ENCODE assay signal across 8 mouse cellular contexts in genomic region chr9:34488700-34489315, GRCm38 (mm10). TPM values are rescaled to one million over a fixed set of nuclear protein-coding genes. Genes with fewer than 3 reads are reported as not detected.
A peak's percentile ranks its signal among the peaks of the same experiment; 100 is the strongest.
DNase-seq lines count a peak whose midpoint lies in the region; ATAC-seq and TF ChIP-seq lines count a peak whose summit lies in the region.

No protein-coding gene starts in this region.

- H3K4me2 ChIP-seq in hindbrain, embryonic 16.5 days (ENCODE audit: low read length), result peak overlapping the region; percentile 79

- no peaks in the 10 kb centered on the region for H3K9me3 ChIP-seq in hindbrain, embryonic 16.5 days (ENCODE audit: control insufficient read depth, low read length)

- no peaks in the 10 kb centered on the region for H3K36me3 ChIP-seq in hindbrain, embryonic 16.5 days (ENCODE audit: control insufficient read depth, insufficient read depth, low read length)

- no peak overlapping the region for H3K27ac ChIP-seq in cortical plate, adult 2 months (ENCODE audit: insufficient read depth, low read length)
- H3K27ac ChIP-seq in hindbrain, embryonic 16.5 days (ENCODE audit: low read depth, low read length), result peak overlapping the region; percentile 73

- peak; percentile 82 for ATAC-seq in hindbrain, embryonic 16.5 days

- peak; percentile 35 to 36 for DNase-seq in adrenal gland, adult 18-20 months (ENCODE audit: low spot score in 2 of 2)
- peak; percentile 38 for DNase-seq in gastrocnemius, postnatal 10 days
- DNase-seq in left cerebral cortex, adult 18-20 months (ENCODE audit: low spot score in 2 of 2), result peak; percentile 70 to 83
- DNase-seq in lung, postnatal 25 days (ENCODE audit: low spot score), result peak; percentile 5
- DNase-seq in right cerebral cortex, postnatal 25 days, result peak; percentile 83
- no peak for DNase-seq in c-Kit-positive CD71-positive TER-119-positive erythroid progenitor cells, embryonic 14.5 days (ENCODE audit: low spot score)

- WGBS in hindbrain, embryonic 16.5 days, result under 1% methylated on average over 52 of the region's 53 CpGs

- peak overlapping the region; percentile 67 for H3K4me3 ChIP-seq in cortical plate, adult 2 months (ENCODE audit: insufficient read depth, low read length)
- peak overlapping the region; percentile 73 for H3K4me3 ChIP-seq in hindbrain, embryonic 16.5 days (ENCODE audit: low read length)

- TF ChIP-seq POLR2A in cortical plate, adult 2 months (IDR thresholded peaks at IDR 0.05; ENCODE audit: extremely low read depth, insufficient read depth, low read length), result peak; percentile 80

- no peaks in the 10 kb centered on the region for H3K27me3 ChIP-seq in hindbrain, embryonic 16.5 days (replicated peaks; ENCODE audit: control insufficient read depth, insufficient read depth, low read length)

- no peak for TF ChIP-seq CTCF in cortical plate, adult 2 months (IDR thresholded peaks at IDR 0.05; ENCODE audit: extremely low read depth, insufficient read depth, low read length)

- H3K9ac ChIP-seq in hindbrain, embryonic 16.5 days (ENCODE audit: low read depth, low read length), result peak overlapping the region; percentile 83

- peaks cover 2% of the 10 kb centered on the region; the same call in 1 of the 2 replicates for H3K4me1 ChIP-seq in cortical plate, adult 2 months (ENCODE audit: control insufficient read depth, insufficient read depth, low read length)
- peaks cover 23% of the 10 kb centered on the region for H3K4me1 ChIP-seq in hindbrain, embryonic 16.5 days (ENCODE audit: control insufficient read depth, insufficient read depth, low read depth, low read length)

RNA-seq across cellular contexts. Expression of gene Kirrel3, which starts 3.1 kb away (rescaled TPM):
- total RNA-seq in adrenal gland, adult 18-20 months (2021), result under 1 TPM; 0.50 to 0.61 TPM
- 20.1 and 23.1 TPM in 2 replicates for polyA plus RNA-seq in cortical plate, adult 2 months (2012; rRNA removed)
- total RNA-seq in gastrocnemius, postnatal 10 days (2021), result 1 to 10 TPM; 1.7 to 1.9 TPM
- 47.2 and 48.9 TPM in 2 replicates for polyA plus RNA-seq in hindbrain, embryonic 16.5 days (2015; fragmentation: Nextera tagmentation; extraction: Ambion mirVana)
- 10 to 100 TPM; 48.3 to 53.3 TPM for total RNA-seq in left cerebral cortex, adult 18-20 months (2021)

Comparison
In these comparisons a context has a peak if more than half of its experiments do, and no peak if none do; other contexts are left out.
1. RNA of gene Kirrel3, which starts 3.1 kb away (total RNA-seq): 48.3 to 53.3 TPM in left cerebral cortex, adult 18-20 months; 1.7 to 1.9 TPM in gastrocnemius, postnatal 10 days and 0.50 to 0.61 TPM in adrenal gland, adult 18-20 months; every median in the first group is over 10 times any median in the second.